Mouse (Mus musculus) bone marrow, adult 2 months (tissue): Measurements from ENCODE around the gene Nfix. TPM values are rescaled to one million over a fixed set of nuclear protein-coding genes. Genes with fewer than 3 reads are reported as not detected.

Source experiments
- H3K27ac ChIP-seq: fragments of 200-500 bp; 2 replicates; pipeline ENCODE4 v1.5.1; 2012; ENCODE audit warnings: low read depth, mild to moderate bottlenecking, control low read depth, inconsistent platforms, low read length; ENCODE audit not compliant: control insufficient read depth, poor library complexity, insufficient read depth
- H3K4me1 ChIP-seq: fragments of 200-500 bp; 2 replicates; pipeline ENCODE4 v1.6.1; 2011; ENCODE audit warnings: low read length; ENCODE audit not compliant: control insufficient read depth, insufficient read depth
- H3K4me3 ChIP-seq: fragments of 200-500 bp; replicated peaks from 2 replicates; pipeline ENCODE3; 2011; ENCODE audit warnings: mild to moderate bottlenecking, low read depth, low read length, control low read depth; ENCODE audit not compliant: control insufficient read depth
- CTCF ChIP-seq: fragments of 200-500 bp; IDR thresholded peaks from 2 replicates; pipeline ENCODE4 v1.5.1; 2011; ENCODE audit warnings: low read length, control low read depth; ENCODE audit not compliant: control insufficient read depth, insufficient read depth
- POLR2A ChIP-seq: fragments of 200-500 bp; IDR thresholded peaks from 2 replicates; pipeline ENCODE4 v1.6.1; 2011; ENCODE audit warnings: low read depth, mild to moderate bottlenecking, control low read depth, low read length, borderline replicate concordance; ENCODE audit not compliant: control insufficient read depth
- WGBS: fragments of 180-500 bp; shearing (Covaris S2); methylation state at CpG from one replicate; pipeline ENCODE4 v1.1.7; 2018; 5-methylcytosine and 5-hydroxymethylcytosine counted together
- polyA plus RNA-seq: library from polyadenylated mRNA; stranded (reverse); fragments of >200 nt; gene quantifications from 2 replicates; pipeline ENCODE4 v1.2.4, GENCODE M21; 2011; ENCODE audit warnings: low replicate concordance; ENCODE audit not compliant: missing spikeins, insufficient read depth, insufficient read length

Gene Nfix
- polyA plus RNA-seq, 1 experiment: 20.6 TPM

- H3K4me3 ChIP-seq: no peak overlapping the region
- 74% methylated on average over 13 of the region's 13 CpGs for WGBS
- H3K27ac ChIP-seq: no peak overlapping the region
- no peak for TF ChIP-seq POLR2A
- TF ChIP-seq CTCF: no peak
- H3K4me1 ChIP-seq: no peaks in the 10 kb centered on the region
Measured at GRCm38 (mm10) chr8:84793791-84794485, 6.2 kb downstream of the Nfix start.

GRCm38 (mm10) chr8:84793134-84793533 is 7.0 kb downstream of the Nfix start:
- Histone ChIP-seq H3K27ac (no peak overlapping the region), H3K4me3 (no peak overlapping the region), H3K4me1 (no peaks in the 10 kb centered on the region)
- TF ChIP-seq POLR2A (no peak), CTCF (no peak)
- WGBS: 74% methylated on average over 9 of the region's 9 CpGs

- TF ChIP-seq CTCF (no peak), POLR2A (no peak)
- WGBS: 85% methylated on average over 12 of the region's 12 CpGs
- Histone ChIP-seq H3K4me1 (no peaks in the 10 kb centered on the region), H3K4me3 (no peak overlapping the region), H3K27ac (no peak overlapping the region)
Measured at GRCm38 (mm10) chr8:84792429-84792947, 7.7 kb downstream of the Nfix start.

- H3K4me3 ChIP-seq: no peak overlapping the region
- H3K27ac ChIP-seq: no peak overlapping the region
- WGBS: 77% methylated on average over 2 of the region's 2 CpGs
- TF ChIP-seq POLR2A: no peak
- TF ChIP-seq CTCF: no peak
- no peaks in the 10 kb centered on the region for H3K4me1 ChIP-seq
Measured at GRCm38 (mm10) chr8:84790537-84790936, 9.6 kb downstream of the Nfix start.

- 79% methylated on average over 9 of the region's 9 CpGs for WGBS
- H3K4me1 ChIP-seq: no peaks in the 10 kb centered on the region
Measured at GRCm38 (mm10) chr8:84789855-84790486, 10.2 kb downstream of the Nfix start.

GRCm38 (mm10) chr8:84789345-84789744 is 10.8 kb downstream of the Nfix start:
- H3K4me3 ChIP-seq: no peak overlapping the region
- no peaks in the 10 kb centered on the region for H3K4me1 ChIP-seq
- 78% methylated on average over 5 of the region's 5 CpGs for WGBS
- H3K27ac ChIP-seq: no peak overlapping the region
- TF ChIP-seq POLR2A (no peak), CTCF (no peak)

More at GRCm38 (mm10) chr8:84789855-84790486, 10.2 kb downstream of the Nfix start:
- Histone ChIP-seq H3K27ac (no peak overlapping the region), H3K4me3 (no peak overlapping the region)
- TF ChIP-seq POLR2A (no peak), CTCF (no peak)

GRCm38 (mm10) chr8:84788896-84789295 is 11.2 kb downstream of the Nfix start:
- Histone ChIP-seq H3K4me3 (no peak overlapping the region), H3K27ac (no peak overlapping the region), H3K4me1 (no peaks in the 10 kb centered on the region)
- TF ChIP-seq POLR2A (no peak), CTCF (no peak)
- 77% methylated on average over 11 of the region's 11 CpGs for WGBS

- H3K4me3 ChIP-seq: no peak overlapping the region
- H3K4me1 ChIP-seq: no peaks in the 10 kb centered on the region
- TF ChIP-seq POLR2A: no peak
- no peak for TF ChIP-seq CTCF
- WGBS: 87% methylated on average over 14 of the region's 14 CpGs
- H3K27ac ChIP-seq: no peak overlapping the region
Measured at GRCm38 (mm10) chr8:84787523-84788302, 12.4 kb downstream of the Nfix start.
